Mouse (Mus musculus) hematopoietic multipotent progenitor cell, adult 10-12 weeks (in vitro differentiated cells): ENCODE results near the gene Vkorc1l1. TPM values are rescaled to one million over a fixed set of nuclear protein-coding genes. Genes with fewer than 3 reads are reported as not detected.

ENCODE experiments used
- polyA plus RNA-seq: library from polyadenylated mRNA; stranded (reverse); fragments of >175 nt; gene quantifications from 2 replicates; pipeline ENCODE4 v1.2.3, GENCODE M21; 2012; ENCODE audit warnings: low replicate concordance

Gene Vkorc1l1
- polyA plus RNA-seq = 6.3 and 7.4 TPM in 2 replicates

DNA sequence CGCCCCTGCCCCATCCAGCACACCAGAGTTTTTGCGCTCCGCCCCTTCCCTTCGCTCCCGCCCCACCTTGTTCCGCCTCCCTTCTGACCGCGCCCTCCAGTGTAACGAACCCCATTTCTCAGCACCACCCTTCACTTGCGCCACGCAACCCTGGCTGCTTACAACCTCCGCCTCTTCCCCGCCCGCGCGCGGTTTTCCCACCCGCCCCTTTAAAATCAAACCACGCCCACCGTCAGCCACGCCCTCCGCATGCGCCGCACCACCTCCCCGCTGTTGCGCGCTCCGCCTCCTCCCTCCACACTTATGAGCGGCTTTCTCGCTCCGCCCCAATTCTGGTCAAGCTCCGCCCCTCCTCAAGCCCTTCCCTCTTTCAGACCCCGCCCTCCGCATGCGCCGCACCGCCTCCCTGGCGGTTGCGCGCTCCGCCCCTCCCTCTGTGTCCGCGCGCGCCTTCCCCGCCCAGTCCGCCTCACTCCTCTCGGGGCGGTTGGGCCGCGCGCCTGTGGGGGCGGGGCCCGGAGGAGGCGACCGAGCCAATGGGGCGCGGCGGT lies at the start of gene Vkorc1l1:
Vkorc1l1 (plus strand) TSS at position 476 of the 551 bp plus-strand sequence.

DNA sequence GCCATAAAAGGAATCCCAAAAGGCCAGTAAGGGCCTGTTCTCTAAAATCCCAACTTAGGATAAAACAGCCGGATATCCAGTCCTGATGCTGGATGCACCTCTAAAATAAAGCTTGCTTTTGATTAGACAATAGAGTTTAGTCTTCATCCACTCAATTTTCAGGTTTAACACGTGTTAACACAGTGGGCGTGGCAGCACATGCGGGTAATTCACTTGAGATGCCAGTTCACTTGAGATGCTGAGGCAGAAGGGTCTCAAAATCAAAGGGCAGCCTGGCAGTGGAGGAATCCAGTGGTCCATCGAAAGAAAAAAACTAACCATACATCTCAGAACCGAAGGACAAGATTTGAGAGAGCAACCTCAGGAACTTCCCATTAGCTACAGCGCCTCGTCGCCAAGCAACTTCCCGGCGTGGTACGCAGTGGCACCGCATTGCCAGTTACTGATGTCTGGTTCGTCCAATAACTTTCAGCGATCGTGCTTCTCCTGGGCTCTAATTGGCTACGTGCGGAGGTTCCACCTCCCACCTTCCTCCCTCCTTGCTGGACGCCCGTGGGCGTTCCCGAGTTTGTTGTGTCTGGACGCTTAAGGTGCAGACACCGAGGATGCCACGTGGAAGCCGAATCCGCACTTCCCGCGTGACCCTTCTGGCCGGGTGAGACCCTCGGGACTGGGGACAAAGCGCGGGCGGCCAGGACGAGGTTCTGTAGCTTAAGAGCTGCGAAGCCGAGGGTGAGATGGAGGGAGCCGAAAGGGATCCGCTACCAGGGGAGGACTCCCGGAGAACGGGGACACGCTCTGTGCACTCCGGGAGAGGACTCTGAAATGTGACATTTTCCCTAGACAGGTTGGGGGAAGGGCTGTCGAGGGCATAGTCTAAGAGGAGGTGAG lies 46.3 kb upstream of the Vkorc1l1 start, which contains the start of gene Zbed5:
Zbed5 (plus strand) TSS at position 526 of the 891 bp plus-strand sequence.

DNA sequence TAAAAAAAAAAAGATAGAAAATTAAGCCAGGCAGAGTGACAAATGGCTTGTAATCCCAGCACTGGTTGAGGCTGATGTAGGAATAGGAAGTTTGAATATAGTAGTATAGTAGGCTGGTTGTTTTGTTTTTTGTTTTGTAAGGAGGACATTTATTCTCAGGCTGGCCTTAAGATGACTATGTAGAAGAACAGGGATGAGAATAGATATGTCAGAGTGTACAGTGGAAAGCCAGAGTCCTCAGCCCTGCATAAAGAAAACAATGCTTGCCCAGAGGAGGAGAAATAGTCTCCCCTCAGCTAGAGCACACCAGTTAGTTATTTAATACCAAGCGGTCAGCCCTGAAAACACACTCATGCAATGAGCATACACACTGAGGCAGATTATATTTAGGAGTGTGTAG lies 43.3 kb upstream of the Vkorc1l1 start, which contains the start of gene Phkg1:
Phkg1 (minus strand) TSS at position 101 of the 400 bp plus-strand sequence.

DNA sequence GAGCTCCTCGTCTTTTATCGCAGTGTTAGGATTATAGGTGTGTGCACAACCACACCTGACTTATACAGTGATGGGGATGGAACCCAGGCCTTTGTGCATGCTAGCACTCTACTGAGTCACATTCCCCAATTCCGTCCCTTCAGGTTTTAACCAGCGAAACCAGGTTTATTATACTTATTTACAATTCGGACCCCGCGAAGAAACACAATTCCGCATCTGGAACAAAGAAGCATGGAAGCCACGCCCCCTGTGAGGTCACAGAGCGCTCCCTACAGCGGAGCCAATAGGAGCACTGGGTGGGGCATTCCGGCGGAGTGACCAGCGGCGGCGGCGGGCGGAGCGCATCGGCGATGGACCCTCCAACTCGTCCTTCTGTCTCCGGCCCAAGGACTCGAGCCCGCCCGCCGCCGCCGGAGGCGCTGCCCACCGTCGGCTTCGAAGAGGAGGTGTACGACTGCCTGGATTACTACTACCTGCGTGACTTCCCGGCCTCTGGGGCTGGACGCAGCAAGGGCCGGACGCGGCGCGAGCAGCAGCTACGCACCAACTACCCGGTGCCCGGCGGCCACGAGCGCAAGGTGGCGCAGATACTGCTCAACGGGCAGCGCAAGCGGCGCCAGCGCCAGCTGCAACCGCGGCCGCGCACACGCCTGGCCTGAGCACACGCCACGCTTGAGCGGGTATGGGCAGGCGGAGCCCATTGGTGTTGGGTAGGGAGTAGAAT lies 33.4 kb upstream of the Vkorc1l1 start, which contains the start of gene Nupr1l:
Nupr1l (plus strand) TSS at position 299 of the 724 bp plus-strand sequence.

DNA sequence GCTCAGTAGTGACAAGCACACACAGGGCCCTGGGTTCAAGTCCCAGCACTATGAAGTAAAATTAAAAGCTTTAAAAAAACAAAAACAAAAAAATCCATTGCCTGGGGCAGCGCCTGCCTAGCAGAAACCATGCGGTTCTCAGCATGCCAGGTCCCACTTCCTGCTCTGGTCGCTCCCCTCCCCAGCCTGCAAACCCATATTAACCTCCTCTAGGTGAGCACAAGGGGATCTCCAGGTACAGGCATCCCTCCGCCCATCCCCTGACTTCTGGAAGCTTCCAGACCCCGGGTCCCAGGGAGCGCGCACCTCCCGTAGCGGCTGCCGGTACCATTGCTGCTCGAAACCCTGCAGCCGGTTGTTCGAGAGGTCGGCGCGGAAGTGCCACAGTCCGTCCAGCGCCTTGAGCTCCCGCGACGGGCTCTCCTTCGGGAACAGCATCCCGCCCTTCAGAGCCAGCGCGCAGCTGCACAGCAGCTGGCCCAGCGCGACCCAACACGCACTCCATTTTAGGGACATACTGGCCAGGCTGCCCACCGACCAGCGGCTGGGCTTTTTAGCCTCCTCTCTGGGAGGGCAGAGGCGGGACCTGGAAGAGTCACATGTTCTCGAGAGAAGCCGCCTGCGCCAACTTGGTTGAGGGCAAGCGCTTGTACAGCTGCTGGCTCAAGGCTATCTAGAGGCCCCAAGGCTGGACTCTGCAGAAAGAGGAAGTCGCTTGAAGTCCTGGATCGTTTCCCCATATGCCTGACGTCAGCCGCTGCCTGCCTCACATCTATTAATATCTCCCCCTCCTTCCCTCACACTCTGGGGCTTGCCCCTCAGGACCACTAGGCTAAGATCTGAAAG lies 60.8 kb downstream of the Vkorc1l1 start, which contains the start of gene Gusb:
Gusb (minus strand) TSS at position 749 of the 846 bp plus-strand sequence.

DNA sequence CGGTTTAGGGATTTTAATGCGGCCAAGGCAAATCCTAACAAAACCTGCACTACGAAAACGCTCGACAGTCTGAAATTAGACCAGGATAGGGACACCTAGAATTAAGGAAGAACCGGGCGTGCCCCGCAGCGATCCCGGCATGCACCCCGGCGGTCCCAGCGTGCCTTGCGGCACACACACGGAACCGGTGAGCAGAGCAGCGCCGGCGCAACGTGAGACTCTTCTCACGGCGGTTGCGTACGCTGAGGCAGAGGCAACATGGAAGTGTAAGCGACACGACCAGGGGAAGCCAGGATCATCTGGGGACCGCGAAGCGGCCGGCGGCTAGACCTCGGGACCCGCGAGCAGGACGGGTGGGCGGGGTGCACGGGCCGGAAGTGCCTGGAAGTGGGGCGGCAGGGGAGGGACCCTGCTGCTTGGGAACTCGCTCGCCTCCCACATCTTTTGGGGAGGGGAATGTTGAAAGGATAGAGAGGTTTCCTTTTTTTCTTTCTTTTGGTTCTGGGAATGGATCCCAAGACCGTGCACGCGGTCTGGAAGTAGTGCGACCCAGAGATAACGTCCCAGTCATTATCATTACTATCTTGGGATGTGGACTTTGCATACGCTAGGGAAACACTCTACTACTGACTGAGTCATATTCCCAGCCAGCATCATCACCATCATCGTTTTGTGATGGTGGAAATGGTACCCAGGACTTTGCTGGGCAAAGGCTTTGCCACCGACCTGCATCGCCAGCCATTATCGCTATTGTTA lies 87.5 kb downstream of the Vkorc1l1 start, which contains the start of the genes Asl and Crcp:
Asl (minus strand) TSS at position 106 of the 756 bp plus-strand sequence.
Crcp (plus strand) TSS at position 149 of the 756 bp plus-strand sequence.

Other genes with a start within 250 kb of the Vkorc1l1 start
- not detected in 2 replicates for gene Sept14, start 233.5 kb upstream of the Vkorc1l1 start, polyA plus RNA-seq
- 3.9 and 21.4 TPM in 2 replicates for gene Mrps17, start 226.5 kb upstream of the Vkorc1l1 start, polyA plus RNA-seq
- gene Nipsnap2, start 216.9 kb upstream of the Vkorc1l1 start, polyA plus RNA-seq = 20.0 and 33.7 TPM in 2 replicates
- 6.4 and 24.2 TPM in 2 replicates for gene Psph, start 154.5 kb upstream of the Vkorc1l1 start, polyA plus RNA-seq
- gene Sumf2, start 95.0 kb upstream of the Vkorc1l1 start, polyA plus RNA-seq = 4.7 and 5.4 TPM in 2 replicates
- gene Chchd2, start 54.5 kb upstream of the Vkorc1l1 start, polyA plus RNA-seq = 193 and 352 TPM in 2 replicates
- gene Zbed5, start 46.2 kb upstream of the Vkorc1l1 start, polyA plus RNA-seq = 0.63 and 9.1 TPM in 2 replicates
- gene Phkg1, start 43.4 kb upstream of the Vkorc1l1 start, polyA plus RNA-seq = 0.12 TPM in 1 of 2 replicates, not detected in the other
- 2.1 and 4.2 TPM in 2 replicates for gene Nupr1l, start 33.4 kb upstream of the Vkorc1l1 start, polyA plus RNA-seq
- gene Gusb, start 61.1 kb downstream of the Vkorc1l1 start, polyA plus RNA-seq = 15.6 and 22.0 TPM in 2 replicates
- 10.3 and 17.1 TPM in 2 replicates for gene Asl, start 87.3 kb downstream of the Vkorc1l1 start, polyA plus RNA-seq
- gene Crcp, start 87.3 kb downstream of the Vkorc1l1 start, polyA plus RNA-seq = 8.1 and 9.9 TPM in 2 replicates
- 17.5 and 48.8 TPM in 2 replicates for gene Tpst1, start 131.4 kb downstream of the Vkorc1l1 start, polyA plus RNA-seq
- 6.3 and 8.8 TPM in 2 replicates for gene Kctd7, start 202.9 kb downstream of the Vkorc1l1 start, polyA plus RNA-seq
- gene Rabgef1, start 229.8 kb downstream of the Vkorc1l1 start, polyA plus RNA-seq = 18.4 and 26.5 TPM in 2 replicates